Mouse (Mus musculus): Measurements from ENCODE around the gene Gdf3.
"Not testable (repeated sequence)": the region's sequence is repeated elsewhere in the genome, so short reads cannot be mapped to it uniquely, and the experiment has no call there.

The Gdf3 gene

DNA sequence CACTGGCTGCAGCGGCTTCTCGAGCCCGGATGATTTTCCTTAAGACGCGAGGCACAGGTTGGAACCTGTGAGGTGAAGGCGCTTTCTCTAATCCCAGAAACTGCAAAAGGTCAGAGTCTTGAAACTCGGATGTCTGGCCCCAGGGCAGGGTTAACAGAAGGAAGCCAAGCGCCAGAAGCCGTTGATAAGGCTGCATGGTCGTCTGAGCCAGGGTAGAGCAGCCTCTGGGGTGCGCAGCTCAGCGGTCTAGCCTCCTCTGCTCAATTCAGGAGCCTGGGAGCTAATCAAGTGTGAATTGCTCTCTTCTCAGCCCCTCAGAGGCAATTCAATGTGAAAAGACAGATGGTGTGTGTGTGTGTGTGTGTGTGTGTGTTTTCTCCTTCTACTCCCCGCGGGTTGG is at the start of gene Gdf3:
Gdf3 (minus strand) TSS at position 317 of the 400 bp plus-strand sequence.
- no peak for DNase-seq (ENCODE audit: low spot score in 2 of 2)

DNA sequence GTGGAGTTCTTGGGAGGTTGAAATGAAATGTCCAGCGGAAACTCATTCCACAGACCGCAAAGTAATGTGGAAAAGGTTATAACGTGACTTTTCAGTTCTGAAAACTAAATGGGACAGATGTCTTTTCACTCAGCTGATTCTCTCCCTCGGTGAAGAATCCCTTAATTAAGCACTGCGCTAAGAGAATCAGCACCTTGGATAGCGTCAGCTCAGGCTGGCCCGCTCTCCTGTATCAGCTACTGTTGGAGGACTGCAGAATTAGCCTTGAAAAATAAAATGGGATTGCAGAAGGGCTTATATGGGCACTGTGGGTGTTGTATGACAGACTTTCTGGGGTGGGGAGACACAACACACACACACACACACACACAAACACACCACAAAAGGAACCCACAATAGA is 49.7 kb upstream of the Gdf3 start:
- no peak for DNase-seq (ENCODE audit: low spot score in 2 of 2)

DNA sequence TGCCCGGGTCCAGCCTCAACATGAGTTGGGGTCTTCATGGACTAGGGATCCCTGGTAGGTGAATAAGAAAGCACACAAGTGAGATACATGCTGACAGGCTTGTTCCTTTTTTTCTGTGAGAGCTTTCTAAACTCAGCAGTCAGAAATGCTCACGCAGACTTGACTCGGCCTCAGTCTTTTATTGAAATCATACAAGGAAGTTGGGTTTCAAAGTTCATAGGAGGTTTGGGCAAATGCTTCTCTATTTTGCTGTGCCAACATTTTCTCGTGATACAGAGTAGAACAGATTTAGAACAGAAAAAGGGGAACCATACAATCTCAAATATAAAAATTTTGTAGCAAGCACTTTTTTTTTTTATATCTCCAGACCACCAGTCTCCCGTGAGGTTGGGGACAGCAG is 47.7 kb upstream of the Gdf3 start:
- no peak for DNase-seq (ENCODE audit: low spot score in 2 of 2)

DNA sequence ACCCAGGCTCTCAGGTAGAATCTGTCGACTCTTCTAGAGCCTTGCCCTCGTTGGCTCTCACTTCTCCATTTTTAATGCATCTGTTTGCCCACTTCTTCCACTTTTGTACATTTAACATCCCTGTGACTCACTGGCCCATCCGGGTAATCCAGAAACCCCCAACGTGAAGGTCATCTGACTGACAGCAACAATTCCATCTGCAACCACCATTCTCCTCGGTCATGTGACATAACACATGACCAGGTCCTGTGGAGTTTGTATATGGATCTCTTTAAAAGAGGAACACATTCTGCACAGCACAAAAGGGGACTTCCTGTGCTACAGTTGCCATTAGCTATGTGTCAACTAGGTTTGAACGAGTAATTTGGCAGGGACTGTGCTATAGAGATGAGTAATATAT is 44.4 kb upstream of the Gdf3 start:
- DNase-seq (ENCODE audit: low spot score in 2 of 2) = no peak

DNA sequence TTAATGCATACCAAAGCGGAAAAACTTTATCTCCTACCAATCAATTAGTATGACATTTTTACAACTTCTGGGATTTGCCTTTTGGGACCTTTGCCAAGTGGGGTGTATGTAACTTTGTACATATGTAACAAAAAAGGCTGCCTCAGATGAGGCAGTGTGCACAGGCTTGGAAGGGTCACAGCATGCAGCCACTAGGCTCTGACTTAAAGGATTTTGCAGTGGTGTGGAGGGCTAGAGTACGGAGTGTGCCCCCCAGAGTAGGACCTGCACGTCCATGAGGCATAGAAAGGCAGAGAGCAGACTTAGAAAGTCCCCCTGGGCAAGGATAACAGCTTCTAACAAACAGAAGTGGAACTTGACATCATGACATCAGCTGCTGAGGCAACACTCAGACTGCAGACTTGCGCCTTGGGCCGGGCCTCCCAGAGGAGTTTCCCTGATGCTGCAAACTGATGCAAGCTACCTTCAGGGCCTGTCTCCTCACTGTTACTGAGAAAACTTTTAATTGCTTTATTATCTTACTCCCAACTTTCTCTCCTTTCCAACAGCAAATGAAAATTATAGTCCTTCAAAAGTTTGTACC is 40.6 kb upstream of the Gdf3 start:
- no peak for DNase-seq (ENCODE audit: low spot score in 2 of 2)

DNA sequence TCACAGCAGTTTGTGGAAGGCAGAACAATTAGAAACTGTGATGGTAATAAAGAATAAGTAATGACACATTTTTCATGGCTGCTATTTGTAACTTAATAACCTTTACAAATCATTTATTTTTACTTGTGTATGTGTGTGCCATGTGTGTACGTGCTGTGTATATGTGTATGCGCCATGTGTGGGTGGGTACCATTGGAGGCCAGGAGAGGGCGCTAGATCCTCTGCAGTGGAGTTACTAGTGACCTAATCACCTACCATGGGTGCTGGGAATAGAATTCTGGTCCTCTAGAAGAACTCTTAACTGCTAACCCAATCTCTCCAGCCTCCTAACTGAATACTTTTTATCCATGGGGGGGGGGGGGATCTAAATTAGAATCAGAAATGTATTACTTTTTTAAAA is 40.0 kb upstream of the Gdf3 start:
- no peak for DNase-seq (ENCODE audit: low spot score in 2 of 2)

DNA sequence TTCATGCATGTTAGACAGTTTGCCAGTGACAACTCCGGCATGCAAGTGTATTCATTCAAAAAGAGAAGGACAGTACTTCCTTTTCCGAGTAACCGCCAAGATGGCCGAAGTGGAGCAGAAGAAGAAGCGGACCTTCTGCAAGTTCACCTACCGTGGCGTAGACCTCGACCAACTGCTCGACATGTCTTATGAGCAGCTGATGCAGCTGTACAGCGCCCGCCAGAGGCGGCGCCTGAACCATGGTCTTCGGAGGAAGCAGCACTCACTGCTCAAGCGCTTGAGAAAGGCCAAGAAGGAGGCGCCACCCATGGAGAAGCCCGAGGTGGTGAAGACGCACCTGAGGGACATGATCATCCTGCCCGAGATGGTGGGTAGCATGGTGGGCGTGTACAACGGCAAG is 34.3 kb upstream of the Gdf3 start:
- DNase-seq (ENCODE audit: low spot score in 2 of 2) = not testable (repeated sequence)

DNA sequence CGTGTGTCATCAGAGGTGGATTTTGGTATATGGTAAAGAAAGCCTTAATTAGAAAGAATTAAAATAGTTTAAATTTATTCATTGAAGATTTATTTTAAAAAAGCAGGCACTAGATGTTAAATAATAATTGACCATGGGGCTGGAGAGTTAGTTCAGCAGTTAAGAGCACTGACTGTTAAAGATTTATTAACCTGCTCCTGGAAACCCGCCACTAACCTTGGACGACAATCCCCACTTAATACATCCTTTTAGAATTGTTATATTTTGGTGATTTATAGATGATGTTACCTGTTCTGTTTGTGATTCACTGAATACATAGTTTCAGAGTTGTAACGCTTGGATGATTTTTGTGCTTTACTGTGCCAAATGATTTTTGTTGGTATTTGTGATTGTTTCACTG is 27.7 kb upstream of the Gdf3 start:
- not testable (repeated sequence) for DNase-seq (ENCODE audit: low spot score in 2 of 2)

DNA sequence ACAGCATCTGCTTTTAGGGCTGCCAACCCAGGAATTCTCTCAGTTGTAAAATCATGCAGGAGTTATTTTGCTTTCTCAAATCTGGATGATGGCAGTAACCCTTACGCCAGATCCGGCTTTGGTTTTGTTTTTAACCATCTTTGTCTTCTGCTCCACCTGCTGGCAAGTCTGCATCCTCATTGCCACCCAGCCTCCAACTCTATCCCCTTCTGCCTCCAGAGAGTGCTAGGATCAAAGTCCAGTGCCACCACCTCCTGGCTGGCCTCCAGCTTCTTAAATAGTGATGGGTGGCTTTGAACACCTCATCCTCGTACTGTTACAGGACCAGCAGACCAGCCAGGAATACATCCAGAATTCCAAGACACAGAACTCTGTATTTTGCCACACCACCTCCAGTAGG is 26.8 kb upstream of the Gdf3 start:
- DNase-seq (ENCODE audit: low spot score in 2 of 2) = no peak

DNA sequence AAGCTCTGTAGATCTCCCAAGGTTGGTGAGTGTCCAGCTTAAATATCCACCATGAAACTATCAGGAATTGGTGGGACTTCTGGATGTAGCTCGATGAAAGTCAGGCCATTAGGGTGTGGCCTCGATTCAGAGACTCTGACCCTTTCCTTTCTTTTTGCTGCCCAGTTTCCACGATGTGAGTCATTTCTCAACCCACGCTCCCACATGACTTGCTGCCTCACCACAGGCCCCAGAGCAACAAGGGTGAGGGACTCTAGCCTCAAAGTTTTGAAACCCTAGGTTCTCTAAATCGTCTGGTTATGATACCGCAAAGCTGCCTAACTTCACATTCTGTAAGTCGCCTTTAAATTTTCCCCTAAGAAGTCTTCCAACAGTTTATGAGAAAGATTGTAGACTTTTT is 25.4 kb upstream of the Gdf3 start:
- DNase-seq (ENCODE audit: low spot score in 2 of 2) = no peak

DNA sequence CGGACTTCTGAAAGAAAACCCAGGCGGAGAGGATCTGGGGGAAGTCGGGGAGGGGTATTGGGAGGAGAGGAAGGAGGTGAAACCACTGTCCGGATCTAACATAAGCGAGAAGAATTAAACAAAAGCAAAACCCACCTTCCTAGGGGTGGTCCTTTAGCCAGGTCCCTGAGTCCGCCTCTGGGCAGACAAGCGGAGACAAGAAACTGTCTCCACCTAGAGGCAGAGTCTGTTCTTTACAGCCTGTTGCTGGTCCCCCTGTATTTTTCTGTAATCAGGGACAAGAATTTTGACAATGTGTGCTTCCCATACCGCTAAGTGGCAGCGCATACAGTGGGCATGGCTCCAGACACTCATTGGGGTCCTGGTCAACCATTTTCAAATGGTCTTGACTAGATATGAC is 23.5 kb upstream of the Gdf3 start:
- no peak for DNase-seq (ENCODE audit: low spot score in 2 of 2)

DNA sequence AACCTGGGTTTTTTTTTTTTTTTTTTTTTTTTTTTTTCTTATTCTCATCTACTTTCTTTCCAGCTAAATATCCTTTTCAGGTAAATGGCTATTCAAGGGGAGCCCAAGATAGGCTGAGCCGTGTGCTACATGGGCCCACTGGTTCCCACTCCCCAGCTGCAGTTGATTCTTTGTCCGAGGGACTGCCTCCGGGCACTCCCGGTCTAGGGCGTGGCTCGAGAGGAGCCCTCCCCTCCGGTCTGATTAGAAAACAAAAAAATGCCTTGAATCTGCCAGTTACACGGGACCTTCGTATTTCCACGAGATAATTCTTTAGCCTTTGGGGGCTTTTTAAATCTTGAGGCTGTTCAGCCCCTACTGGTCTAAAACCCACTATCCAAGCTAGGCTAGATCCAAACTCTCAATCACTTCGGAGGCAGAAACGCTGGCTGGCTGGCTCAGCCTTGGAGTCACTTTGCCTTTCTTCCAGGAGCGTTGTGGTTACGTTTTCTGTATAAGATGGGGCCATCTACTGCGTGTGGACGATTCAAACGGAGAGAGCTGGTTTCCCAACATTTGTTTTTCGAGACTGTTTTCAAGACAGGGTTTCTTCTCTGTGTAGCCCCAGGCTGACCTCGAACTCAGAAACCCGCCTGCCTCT is 17.7 kb upstream of the Gdf3 start:
- DNase-seq (ENCODE audit: low spot score in 2 of 2) = no peak

DNA sequence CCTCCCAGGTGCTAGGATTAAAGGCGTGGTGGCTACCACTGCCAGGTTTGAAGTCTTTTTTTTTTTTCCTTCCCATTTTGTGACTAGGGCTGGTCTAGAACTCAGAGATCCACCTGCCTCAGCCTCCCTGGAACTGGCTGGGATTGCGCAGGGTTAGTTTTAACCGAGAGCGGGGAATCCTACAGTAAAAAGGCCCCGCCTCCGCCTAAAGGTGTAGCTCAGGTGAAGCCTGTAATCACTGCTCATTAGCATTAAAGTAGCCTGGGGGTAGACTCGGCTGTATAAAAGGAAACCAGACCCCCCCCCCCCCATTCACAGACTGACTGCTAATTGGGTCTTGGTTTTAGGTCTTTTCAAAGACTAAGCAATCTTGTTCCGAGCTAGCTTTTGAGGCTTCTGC is 16.2 kb upstream of the Gdf3 start, which contains the start of gene Dppa3:
Dppa3 (plus strand) TSS at position 301 of the 400 bp plus-strand sequence.
- no peak for DNase-seq (ENCODE audit: low spot score in 2 of 2)

DNA sequence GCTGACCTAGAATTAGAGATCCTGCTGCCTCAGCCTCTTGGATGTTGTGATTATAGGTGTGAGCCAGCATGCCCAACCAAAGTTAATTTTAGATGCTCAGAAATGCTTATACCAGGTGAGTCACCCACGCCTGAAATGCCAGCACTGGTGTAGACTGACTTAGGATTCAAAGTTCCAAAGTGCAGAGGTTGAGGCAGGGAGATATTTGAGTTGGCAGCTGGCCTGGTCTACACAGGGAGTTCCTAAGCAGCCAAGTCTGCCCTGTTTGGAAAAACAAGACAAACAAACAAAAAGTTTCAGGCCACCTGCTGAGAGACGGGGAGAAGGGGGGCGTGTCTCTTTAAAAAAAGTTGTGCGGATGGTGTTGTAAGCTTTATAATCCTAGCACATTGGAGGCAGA is 15.3 kb upstream of the Gdf3 start:
- no peak for DNase-seq (ENCODE audit: low spot score in 2 of 2)

DNA sequence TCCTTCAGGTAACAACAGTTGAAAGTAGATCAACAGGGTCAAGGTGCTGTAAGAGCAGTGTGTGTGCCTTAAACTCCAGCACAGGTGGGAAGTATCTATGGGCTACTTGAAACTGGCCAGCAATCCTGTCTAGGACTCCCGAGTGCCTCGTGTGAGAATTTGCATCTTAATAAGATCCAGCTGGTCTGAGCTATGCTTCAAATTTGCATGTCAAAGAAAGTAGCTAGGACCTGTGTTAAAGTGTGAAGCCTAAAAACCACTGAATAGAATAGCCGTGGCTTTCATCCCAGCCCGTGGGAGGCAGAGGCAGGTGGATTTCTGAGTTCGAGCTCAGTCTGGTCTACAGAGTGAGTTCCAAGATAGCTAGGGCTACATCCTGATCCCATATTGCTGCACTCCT is 14.6 kb upstream of the Gdf3 start:
- DNase-seq (ENCODE audit: low spot score in 2 of 2) = no peak

DNA sequence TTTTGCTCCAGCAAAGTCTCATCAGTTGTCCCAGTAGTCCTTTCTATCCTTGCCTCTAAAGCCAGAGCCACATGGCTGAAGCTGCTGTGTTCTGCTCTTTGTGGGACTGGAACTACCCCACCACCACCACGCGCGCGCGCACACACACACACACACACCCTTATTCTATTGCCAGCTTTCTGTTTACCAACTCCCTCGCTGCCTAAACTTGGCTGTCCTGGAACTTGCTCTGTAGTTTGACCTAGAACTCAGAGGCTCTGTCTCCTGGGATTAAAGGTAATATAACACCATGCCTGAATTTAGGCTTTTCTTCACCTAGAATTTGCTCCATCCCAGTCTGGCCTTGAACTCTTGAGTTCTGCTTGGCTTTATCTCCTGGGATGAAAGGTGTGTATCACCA is 11.2 kb upstream of the Gdf3 start:
- DNase-seq (ENCODE audit: low spot score in 2 of 2) = no peak

DNA sequence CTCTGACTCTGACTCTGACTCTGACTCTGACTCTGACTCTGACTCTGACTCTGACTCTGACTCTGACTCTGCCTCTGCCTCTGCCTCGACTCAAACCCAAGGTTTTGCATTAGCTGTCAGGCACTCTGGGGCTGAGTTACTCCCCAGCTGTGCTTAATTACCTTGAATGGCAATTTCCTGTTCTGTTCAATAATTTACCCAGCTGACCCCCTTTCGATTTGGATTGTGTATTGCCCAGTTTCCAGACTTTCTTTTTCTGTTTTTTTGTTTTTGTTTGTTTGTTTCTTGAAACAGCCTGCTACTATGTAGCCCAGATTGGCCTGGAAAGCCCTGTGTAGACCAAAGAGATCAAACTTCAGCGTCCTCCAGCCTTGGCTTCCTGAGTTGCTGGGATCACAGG is 6.1 kb upstream of the Gdf3 start:
- no peak for DNase-seq (ENCODE audit: low spot score in 2 of 2)

DNA sequence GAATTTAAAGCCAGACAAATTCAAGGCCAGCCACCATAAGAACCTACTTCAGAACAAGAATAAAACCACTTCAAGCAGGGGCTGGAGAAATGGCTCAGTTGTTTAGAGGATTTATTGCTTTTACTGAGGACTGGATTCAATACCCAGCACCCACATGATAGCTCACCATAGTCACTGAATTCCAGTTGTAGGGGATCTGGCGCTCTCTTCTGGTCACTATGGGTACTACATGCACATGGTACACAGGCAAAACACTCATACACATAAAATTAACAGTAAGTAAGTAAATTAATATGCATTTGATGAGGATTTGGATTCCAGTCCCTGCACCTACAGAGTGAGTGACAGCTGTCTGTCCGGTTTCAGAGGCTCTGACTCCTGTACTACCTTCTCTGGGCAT is 4.2 kb upstream of the Gdf3 start:
- no peak for DNase-seq (ENCODE audit: low spot score in 2 of 2)

DNA sequence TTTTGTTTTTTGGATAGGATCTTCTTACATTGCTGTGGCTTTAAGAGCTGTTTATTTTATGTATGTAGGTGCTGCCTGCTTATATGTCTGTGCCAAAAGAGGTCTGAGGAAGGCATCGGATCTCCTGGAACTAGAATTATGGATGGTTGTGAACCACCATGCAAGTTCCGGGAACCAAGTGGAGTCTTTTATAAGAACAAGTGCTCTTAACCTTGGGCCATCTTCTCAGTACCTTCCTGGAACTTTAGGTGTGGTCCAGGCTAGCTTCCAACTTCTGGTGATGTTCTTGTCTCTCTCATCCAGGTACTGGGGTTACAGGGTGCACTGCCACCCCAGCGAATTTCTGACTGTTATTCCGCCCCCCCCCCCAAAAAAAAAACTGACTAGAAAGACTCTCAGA is 2.5 kb upstream of the Gdf3 start:
- DNase-seq (ENCODE audit: low spot score in 2 of 2) = no peak

DNA sequence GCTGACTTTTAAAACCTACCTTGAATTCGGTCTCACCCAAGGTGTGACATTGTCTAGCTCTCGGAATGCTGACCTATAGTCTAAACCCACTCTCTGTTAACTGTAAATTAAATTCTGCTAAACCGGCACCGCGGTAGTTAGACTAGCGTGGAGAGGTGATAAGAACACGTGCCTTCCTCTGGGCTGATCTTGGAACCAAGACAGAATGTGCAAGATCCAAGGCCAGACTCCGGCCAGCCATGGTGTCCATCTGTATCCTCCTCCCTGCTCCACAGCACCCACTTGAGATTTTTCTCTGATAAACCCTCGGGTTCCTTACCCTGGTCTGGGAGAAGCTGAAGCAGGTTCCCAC is 534 bp downstream of the Gdf3 start:
- DNase-seq (ENCODE audit: low spot score in 2 of 2) = no peak

DNA sequence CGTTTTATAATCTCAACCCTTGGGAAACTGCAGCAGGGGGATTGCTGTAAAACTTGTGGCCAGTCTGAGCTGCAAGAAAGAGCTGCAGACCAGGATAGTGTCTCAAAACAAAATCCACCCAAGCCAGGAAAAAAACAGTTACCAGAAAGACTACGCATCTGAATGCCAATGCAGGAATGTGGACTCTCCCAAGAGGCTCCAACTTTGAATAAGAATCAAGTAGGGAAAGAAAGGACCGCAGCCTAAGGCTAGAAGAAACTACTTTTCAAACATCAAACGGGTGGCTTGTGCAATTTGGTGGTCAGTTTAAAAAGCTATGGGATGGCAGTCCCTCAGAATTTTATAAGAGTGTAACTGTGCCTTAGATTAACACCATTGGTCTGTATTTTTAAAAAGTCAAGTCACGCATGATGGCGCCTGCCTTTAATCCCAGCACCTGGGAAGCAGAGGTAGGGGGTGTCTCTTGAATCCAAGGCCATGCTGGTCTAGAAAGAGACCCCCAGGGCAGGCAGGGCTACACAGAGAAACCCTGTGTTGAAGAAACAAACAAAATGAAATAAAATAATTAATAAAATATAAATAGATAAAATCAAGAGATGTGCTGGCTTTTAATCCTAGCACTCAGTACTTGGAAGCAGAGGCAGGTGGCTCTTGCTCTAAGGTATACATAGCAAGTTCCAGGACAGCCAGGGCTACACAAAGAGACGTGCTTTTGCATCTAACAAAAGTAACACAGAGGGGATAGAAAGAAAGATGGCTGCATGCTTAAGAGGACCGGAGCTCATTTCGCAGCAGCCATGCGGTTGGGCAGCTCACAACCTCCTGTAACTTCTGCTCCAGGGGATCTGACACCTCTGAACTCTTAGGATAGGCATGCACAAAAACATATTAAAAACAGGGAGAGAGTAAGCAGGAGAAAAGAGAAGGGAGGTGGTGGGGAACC is 1.2 kb downstream of the Gdf3 start:
- no peak for DNase-seq (ENCODE audit: low spot score in 2 of 2)

DNA sequence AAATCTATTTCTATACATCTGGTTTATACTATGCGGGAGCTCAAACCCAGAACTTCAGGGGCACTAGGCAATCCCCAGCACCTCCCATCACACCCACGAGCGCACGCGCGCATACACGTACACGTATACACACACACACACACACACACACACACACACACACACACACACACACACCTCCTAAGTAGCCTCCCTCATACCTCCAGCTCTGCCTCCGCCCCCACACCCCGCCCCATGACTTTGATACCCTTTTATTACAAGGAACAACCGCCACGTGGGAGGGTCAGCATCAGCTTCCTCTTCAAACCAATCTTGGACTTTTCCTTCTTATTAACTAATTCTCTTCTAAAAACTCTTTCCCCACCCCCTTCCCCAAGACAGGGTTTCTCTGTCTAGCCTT is 2.2 kb downstream of the Gdf3 start:
- DNase-seq (ENCODE audit: low spot score in 2 of 2) = no peak

DNA sequence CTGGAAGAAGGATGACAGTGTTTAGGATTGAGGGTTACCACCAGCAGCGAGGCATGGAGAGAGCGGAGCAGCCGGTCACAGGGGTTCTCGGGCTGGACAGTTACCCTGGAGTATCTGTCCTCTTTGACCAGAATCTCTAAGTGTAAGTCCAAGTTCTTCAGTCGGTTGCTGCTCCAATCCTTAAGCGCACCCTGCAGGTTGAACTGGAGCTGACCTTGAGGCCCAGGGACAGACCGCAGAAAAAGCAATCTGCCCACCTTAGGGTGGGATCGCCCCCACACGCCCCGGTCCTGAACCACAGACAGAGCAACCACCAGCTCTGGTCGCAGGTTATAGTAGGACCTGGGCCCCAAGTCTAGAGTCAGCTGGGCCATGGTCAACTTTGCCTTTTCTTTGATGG is 3.2 kb downstream of the Gdf3 start:
- no peak for DNase-seq (ENCODE audit: low spot score in 2 of 2)
